Mouse (Mus musculus): ENCODE results near the gene Sectm1a. TPM values are rescaled to one million over a fixed set of nuclear protein-coding genes. Genes with fewer than 3 reads are reported as not detected.
"Not testable (repeated sequence)": the region's sequence is repeated elsewhere in the genome, so short reads cannot be mapped to it uniquely, and the experiment has no call there.

The Sectm1a gene
- total RNA-seq, 1 experiment: not detected

DNA sequence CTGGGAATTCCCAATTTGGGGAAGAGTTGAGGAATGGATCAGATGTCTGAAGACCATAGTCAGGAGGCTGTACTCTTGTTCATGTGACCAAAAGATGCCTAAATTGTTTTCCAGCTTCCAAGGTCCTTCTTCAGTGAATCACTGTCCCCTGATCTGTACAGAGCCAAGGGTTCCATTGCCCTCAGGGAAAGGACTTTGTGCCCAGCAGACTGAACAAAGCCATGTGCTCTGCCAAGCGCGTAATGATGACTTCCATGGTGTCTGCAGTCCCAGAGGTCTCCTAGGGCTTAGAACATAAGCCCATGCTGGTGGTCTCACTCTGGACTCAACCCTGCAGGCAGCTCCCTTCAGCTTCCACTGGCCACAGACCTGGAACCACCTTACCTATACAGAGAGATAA is 13.1 kb downstream of the Sectm1a start:
- Histone ChIP-seq H3K36me3 (ENCODE audit: control insufficient read depth, insufficient read depth, low read length, poor library complexity, severe bottlenecking) (no peaks in the 10 kb centered on the region), H3K4me3 (ENCODE audit: insufficient read depth in 1 of 2, low read depth in 1 of 2, low read length in 2 of 2, poor library complexity in 1 of 2, severe bottlenecking in 1 of 2) (no peak overlapping the region), H3K9me3 (ENCODE audit: control insufficient read depth, insufficient read depth, low read depth, low read length) (no peaks in the 10 kb centered on the region), H3K9ac (ENCODE audit: insufficient read depth, low read depth, low read length, poor library complexity, severe bottlenecking) (no peak overlapping the region), H3K27ac (ENCODE audit: insufficient read depth, low read depth, low read length, poor library complexity, severe bottlenecking) (no peak overlapping the region), H3K4me1 (ENCODE audit: control insufficient read depth in 2 of 2, insufficient read depth in 2 of 2, low read length in 2 of 2, poor library complexity in 1 of 2) (no peaks in the 10 kb centered on the region)
- no peak for DNase-seq (ENCODE audit: low read depth, low spot score)
- in situ Hi-C loops (cut with MboI; ENCODE audit: low sequenced_read_pairs in 2 of 2, unreplicated experiment in 2 of 2): no loop called here
- TF ChIP-seq MAFK (IDR thresholded peaks at IDR 0.05; ENCODE audit: insufficient read depth, low read depth, low read length) (no peak), ZNF384 (IDR thresholded peaks at IDR 0.05; ENCODE audit: low read depth, low read length) (no peak), CHD2 (IDR thresholded peaks at IDR 0.05; ENCODE audit: low read depth, low read length) (no peak), HCFC1 (IDR thresholded peaks at IDR 0.05; ENCODE audit: borderline replicate concordance, insufficient read depth, low read length) (no peak)

DNA sequence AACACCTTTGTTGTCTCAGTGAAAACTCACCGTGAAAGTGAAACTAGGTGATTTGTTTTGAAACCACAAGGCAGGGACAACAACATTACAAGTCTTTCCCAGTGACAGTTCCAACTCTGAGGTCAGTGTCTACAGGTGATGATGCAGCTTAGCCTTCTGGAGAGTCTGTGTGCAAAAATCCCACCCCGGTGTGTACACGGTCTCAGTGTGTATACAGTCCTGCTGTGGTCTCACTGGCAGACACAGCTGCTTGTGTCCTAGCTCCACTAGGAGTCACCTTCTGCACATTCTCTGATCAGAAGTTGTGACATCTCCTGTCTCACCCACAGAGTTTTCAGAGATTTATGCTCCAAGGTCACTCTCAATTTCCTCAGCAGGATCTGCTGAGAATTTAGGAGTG is 16.8 kb downstream of the Sectm1a start:
- no peak overlapping the region for H3K4me3 ChIP-seq (ENCODE audit: insufficient read depth in 1 of 2, low read depth in 1 of 2, low read length in 2 of 2, poor library complexity in 1 of 2, severe bottlenecking in 1 of 2)
- no peaks in the 10 kb centered on the region for H3K4me1 ChIP-seq (ENCODE audit: control insufficient read depth in 2 of 2, insufficient read depth in 2 of 2, low read length in 2 of 2, poor library complexity in 1 of 2)
- TF ChIP-seq MAFK (IDR thresholded peaks at IDR 0.05; ENCODE audit: insufficient read depth, low read depth, low read length): no peak
- TF ChIP-seq HCFC1 (IDR thresholded peaks at IDR 0.05; ENCODE audit: borderline replicate concordance, insufficient read depth, low read length): no peak
- H3K27ac ChIP-seq (ENCODE audit: insufficient read depth, low read depth, low read length, poor library complexity, severe bottlenecking): no peak overlapping the region
- no peak for DNase-seq (ENCODE audit: low read depth, low spot score)
- in situ Hi-C loops (cut with MboI; ENCODE audit: low sequenced_read_pairs in 2 of 2, unreplicated experiment in 2 of 2): no loop called here
- H3K36me3 ChIP-seq (ENCODE audit: control insufficient read depth, insufficient read depth, low read length, poor library complexity, severe bottlenecking): no peaks in the 10 kb centered on the region
- H3K9ac ChIP-seq (ENCODE audit: insufficient read depth, low read depth, low read length, poor library complexity, severe bottlenecking): no peak overlapping the region
- no peaks in the 10 kb centered on the region for H3K9me3 ChIP-seq (ENCODE audit: control insufficient read depth, insufficient read depth, low read depth, low read length)

DNA sequence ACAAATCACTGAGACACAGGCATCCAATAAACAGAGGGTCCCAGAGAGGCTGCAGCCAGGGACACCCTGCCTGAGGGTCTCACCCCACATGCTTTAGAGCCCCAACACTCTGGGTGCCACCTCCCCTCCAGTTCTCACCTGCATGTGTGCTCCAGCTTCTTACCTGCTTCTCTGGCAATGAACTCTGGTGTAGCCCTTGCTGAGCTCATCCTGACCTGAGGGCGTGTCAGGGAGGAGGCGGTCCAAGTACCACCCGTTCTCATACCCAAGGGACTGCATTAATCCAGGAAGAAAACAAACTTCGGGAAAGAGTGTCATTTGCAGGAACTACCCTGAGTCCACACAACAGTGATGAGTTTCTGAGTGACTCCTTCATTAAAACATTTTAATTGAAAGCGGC is 17.6 kb downstream of the Sectm1a start, which contains the start of gene Sectm1b:
Gene Sectm1b (minus strand): TSS at position 191 of the 400 bp plus-strand sequence.
- in situ Hi-C loops (cut with MboI; ENCODE audit: low sequenced_read_pairs in 2 of 2, unreplicated experiment in 2 of 2): no loop called here
- Histone ChIP-seq H3K4me1 (ENCODE audit: control insufficient read depth in 2 of 2, insufficient read depth in 2 of 2, low read length in 2 of 2, poor library complexity in 1 of 2) (no peaks in the 10 kb centered on the region), H3K36me3 (ENCODE audit: control insufficient read depth, insufficient read depth, low read length, poor library complexity, severe bottlenecking) (no peaks in the 10 kb centered on the region), H3K9ac (ENCODE audit: insufficient read depth, low read depth, low read length, poor library complexity, severe bottlenecking) (no peak within 1 kb of the TSS), H3K9me3 (ENCODE audit: control insufficient read depth, insufficient read depth, low read depth, low read length) (no peaks in the 10 kb centered on the region), H3K27ac (ENCODE audit: insufficient read depth, low read depth, low read length, poor library complexity, severe bottlenecking) (no peak within 1 kb of the TSS), H3K4me3 (ENCODE audit: insufficient read depth in 1 of 2, low read depth in 1 of 2, low read length in 2 of 2, poor library complexity in 1 of 2, severe bottlenecking in 1 of 2) (no peak within 1 kb of the TSS)
- DNase-seq (ENCODE audit: low read depth, low spot score): no peak
- TF ChIP-seq MAFK (IDR thresholded peaks at IDR 0.05; ENCODE audit: insufficient read depth, low read depth, low read length): no peak
- TF ChIP-seq HCFC1 (IDR thresholded peaks at IDR 0.05; ENCODE audit: borderline replicate concordance, insufficient read depth, low read length): no peak

DNA sequence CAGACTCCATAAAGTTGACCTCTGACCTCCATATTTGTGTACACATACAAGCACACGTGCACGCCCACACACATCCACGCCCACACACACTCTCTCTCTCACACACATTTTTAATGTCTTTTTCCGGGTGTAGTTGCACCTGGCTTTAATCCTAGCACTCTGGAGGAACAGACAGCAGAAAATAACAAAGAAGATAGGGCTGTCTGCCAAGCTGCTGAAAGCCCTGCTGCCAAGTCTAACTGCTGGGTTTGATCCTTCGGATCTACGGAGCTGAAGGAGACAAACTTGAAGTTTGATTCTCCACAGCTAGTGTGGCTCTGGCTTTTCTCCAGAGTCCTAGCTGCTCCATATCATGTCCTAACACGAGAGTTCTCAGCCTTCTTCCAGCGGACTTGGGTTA is 19.4 kb downstream of the Sectm1a start:
- Histone ChIP-seq H3K9me3 (ENCODE audit: control insufficient read depth, insufficient read depth, low read depth, low read length) (no peaks in the 10 kb centered on the region), H3K27ac (ENCODE audit: insufficient read depth, low read depth, low read length, poor library complexity, severe bottlenecking) (no peak overlapping the region), H3K4me3 (ENCODE audit: insufficient read depth in 1 of 2, low read depth in 1 of 2, low read length in 2 of 2, poor library complexity in 1 of 2, severe bottlenecking in 1 of 2) (no peak overlapping the region), H3K36me3 (ENCODE audit: control insufficient read depth, insufficient read depth, low read length, poor library complexity, severe bottlenecking) (no peaks in the 10 kb centered on the region), H3K9ac (ENCODE audit: insufficient read depth, low read depth, low read length, poor library complexity, severe bottlenecking) (no peak overlapping the region), H3K4me1 (ENCODE audit: control insufficient read depth in 2 of 2, insufficient read depth in 2 of 2, low read length in 2 of 2, poor library complexity in 1 of 2) (no peaks in the 10 kb centered on the region)
- no peak for DNase-seq (ENCODE audit: low read depth, low spot score)
- no peak for TF ChIP-seq ZNF384 (IDR thresholded peaks at IDR 0.05; ENCODE audit: low read depth, low read length)
- no peak for TF ChIP-seq MAFK (IDR thresholded peaks at IDR 0.05; ENCODE audit: insufficient read depth, low read depth, low read length)
- TF ChIP-seq HCFC1 (IDR thresholded peaks at IDR 0.05; ENCODE audit: borderline replicate concordance, insufficient read depth, low read length): no peak
- no peak for TF ChIP-seq ZC3H11A (IDR thresholded peaks at IDR 0.05; ENCODE audit: borderline replicate concordance, low read depth, low read length)
- in situ Hi-C loops (cut with MboI; ENCODE audit: low sequenced_read_pairs in 2 of 2, unreplicated experiment in 2 of 2): no loop called here

DNA sequence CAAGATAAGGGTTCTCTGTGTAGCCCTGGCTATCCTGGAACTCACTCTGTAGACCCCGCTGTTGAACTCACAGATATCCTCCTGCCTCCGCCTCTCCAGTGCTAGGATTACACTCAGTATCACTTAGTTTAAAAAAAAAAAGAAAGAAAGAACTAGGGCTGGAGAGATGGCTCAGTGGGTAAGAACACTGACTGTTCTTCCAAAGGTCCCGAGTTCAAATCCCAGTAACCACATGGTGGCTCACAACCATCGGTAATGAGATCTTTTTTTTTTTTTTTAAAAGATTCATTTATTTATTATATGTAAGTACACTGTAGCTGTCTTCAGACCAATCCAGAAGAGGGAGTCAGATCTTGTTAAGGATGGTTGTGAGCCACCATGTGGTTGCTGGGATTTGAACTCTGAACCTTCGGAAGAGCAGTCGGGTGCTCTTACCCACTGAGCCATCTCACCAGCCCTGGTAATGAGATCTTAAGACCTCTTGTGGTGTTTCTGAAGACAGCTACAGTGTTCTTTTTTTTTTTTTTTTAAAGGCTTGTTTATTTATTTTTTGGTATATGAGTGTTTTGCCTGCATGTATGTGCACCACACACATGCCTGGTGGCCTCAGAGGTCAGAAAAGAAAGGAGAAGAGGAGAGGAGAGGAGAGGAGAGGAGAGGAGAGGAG is 20.5 kb downstream of the Sectm1a start:
- H3K4me1 ChIP-seq (ENCODE audit: control insufficient read depth in 2 of 2, insufficient read depth in 2 of 2, low read length in 2 of 2, poor library complexity in 1 of 2); H3K9ac ChIP-seq (ENCODE audit: insufficient read depth, low read depth, low read length, poor library complexity, severe bottlenecking); H3K9me3 ChIP-seq (ENCODE audit: control insufficient read depth, insufficient read depth, low read depth, low read length); H3K27ac ChIP-seq (ENCODE audit: insufficient read depth, low read depth, low read length, poor library complexity, severe bottlenecking); H3K4me3 ChIP-seq (ENCODE audit: insufficient read depth in 1 of 2, low read depth in 1 of 2, low read length in 2 of 2, poor library complexity in 1 of 2, severe bottlenecking in 1 of 2); in situ Hi-C loops (cut with MboI; ENCODE audit: low sequenced_read_pairs in 2 of 2, unreplicated experiment in 2 of 2); H3K36me3 ChIP-seq (ENCODE audit: control insufficient read depth, insufficient read depth, low read length, poor library complexity, severe bottlenecking); DNase-seq (ENCODE audit: low read depth, low spot score): not testable (repeated sequence)
